Mouse (Mus musculus): ENCODE data around the gene A1cf. TPM values are rescaled to one million over a fixed set of nuclear protein-coding genes. Genes with fewer than 3 reads are reported as not detected.
A peak's percentile ranks its signal among the peaks of the same experiment; 100 is the strongest.

The A1cf gene
- total and polyA plus RNA-seq, 3 experiments = not detected

- dilution Hi-C loops (cut with MboI; ENCODE audit: extremely low pct_ligation_motif_present, extremely low pct_unique_long_range_greater_than_20kb, low sequenced_read_pairs) = no loop called here
Observed at GRCm38 (mm10) chr19:31975882-31976281, 107.3 kb downstream of the A1cf start.

DNA sequence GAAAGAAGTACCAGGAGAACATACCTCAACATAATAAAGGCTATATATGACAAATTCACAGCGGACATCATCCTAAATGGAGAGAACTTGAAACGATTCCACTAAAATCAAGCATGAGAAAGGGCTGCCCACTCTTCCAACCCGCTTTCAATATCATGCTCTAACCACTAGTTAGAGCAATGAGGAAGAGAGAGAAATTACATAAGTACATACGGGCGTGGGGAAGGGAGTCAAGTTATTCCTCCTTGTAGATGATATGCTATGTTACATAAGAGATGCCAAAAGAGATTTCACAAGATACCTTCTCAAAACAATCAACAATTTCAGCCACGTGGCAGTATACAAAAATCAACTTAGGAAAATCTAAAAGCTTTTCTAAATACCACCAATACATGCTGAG is 122.5 kb downstream of the A1cf start:
- TF ChIP-seq SMC3 (IDR thresholded peaks at IDR 0.05; ENCODE audit: low read depth, low read length) (no peak), ZC3H11A (IDR thresholded peaks at IDR 0.05; ENCODE audit: low read depth, low read length) (no peak), RCOR1 (conservative IDR thresholded peaks at IDR 0.05; ENCODE audit: low read depth, low read length) (no peak), TCF12 (IDR thresholded peaks at IDR 0.05; ENCODE audit: low read depth, low read length) (no peak), NELFE (IDR thresholded peaks at IDR 0.05; ENCODE audit: low read depth, low read length) (no peak), EP300 (IDR thresholded peaks at IDR 0.05; ENCODE audit: low read length) (no peak), MAZ (IDR thresholded peaks at IDR 0.05; ENCODE audit: low read depth, low read length) (no peak), USF2 (conservative IDR thresholded peaks at IDR 0.05; ENCODE audit: low read depth, low read length) (no peak), CHD2 (IDR thresholded peaks at IDR 0.05; ENCODE audit: low read length) (no peak), IRF4 (IDR thresholded peaks at IDR 0.05; ENCODE audit: low read depth, low read length) (no peak), JUN (IDR thresholded peaks at IDR 0.05; ENCODE audit: insufficient read depth, low read depth, low read length) (no peak), ZNF384 (IDR thresholded peaks at IDR 0.05; ENCODE audit: low read depth, low read length) (no peak), HCFC1 (IDR thresholded peaks at IDR 0.05; ENCODE audit: low read depth, low read length) (no peak)
- Histone ChIP-seq H3K4me2 (ENCODE audit: insufficient read depth, low read depth, poor library complexity, severe bottlenecking) (no peak overlapping the region), H3K4me1 (ENCODE audit: control insufficient read depth in 1 of 2, insufficient read depth in 2 of 2) (no peaks in the 10 kb centered on the region), H3K9me3 (replicated peaks; ENCODE audit: low read length) (no peaks in the 10 kb centered on the region), H3K9ac (ENCODE audit: insufficient read depth, low read depth) (no peak overlapping the region), H3K27me3 (replicated peaks) (no peaks in the 10 kb centered on the region), H3K36me3 (replicated peaks in 1 of 2; ENCODE audit: control insufficient read depth in 1 of 2, insufficient read depth in 1 of 2, low read length in 1 of 2) (no peaks in the 10 kb centered on the region), H3K79me2 (replicated peaks; ENCODE audit: control insufficient read depth, extremely low read depth, insufficient read depth, poor library complexity, severe bottlenecking) (no peaks in the 10 kb centered on the region), H3K27ac (ENCODE audit: insufficient read depth, low read depth) (no peak overlapping the region), H3K4me3 (replicated peaks in 1 of 3; ENCODE audit: low read depth in 2 of 3, low read length in 2 of 3, poor library complexity in 1 of 3) (no peak overlapping the region)
- DNase-seq (ENCODE audit: extremely low read depth) = no peak
- in situ Hi-C loops (cut with MboI; ENCODE audit: low pct_ligation_motif_present, low pct_unique_long_range_greater_than_20kb, low sequenced_read_pairs) = no loop called here
- dilution Hi-C loops (cut with MboI; ENCODE audit: extremely low pct_ligation_motif_present, extremely low pct_unique_long_range_greater_than_20kb, low sequenced_read_pairs) = no loop called here

More at GRCm38 (mm10) chr19:31975882-31976281, 107.3 kb downstream of the A1cf start:
- in situ Hi-C loops (cut with MboI; ENCODE audit: low pct_ligation_motif_present, low pct_unique_long_range_greater_than_20kb, low sequenced_read_pairs) = no loop called here
- no peaks in the 10 kb centered on the region for H3K9me3 ChIP-seq (replicated peaks; ENCODE audit: low read length)
- no peaks in the 10 kb centered on the region for H3K27me3 ChIP-seq (replicated peaks)
- no peaks in the 10 kb centered on the region for H3K79me2 ChIP-seq (replicated peaks; ENCODE audit: control insufficient read depth, extremely low read depth, insufficient read depth, poor library complexity, severe bottlenecking)
- no peak overlapping the region for H3K4me3 ChIP-seq (replicated peaks in 1 of 3; ENCODE audit: low read depth in 2 of 3, low read length in 2 of 3, poor library complexity in 1 of 3)
- TF ChIP-seq MXI1 (IDR thresholded peaks at IDR 0.05; ENCODE audit: low read depth, low read length) (no peak), ELF1 (IDR thresholded peaks at IDR 0.05; ENCODE audit: low read depth, low read length) (peak; percentile 49; the same call in 1 of the 2 replicates)
- H3K27ac ChIP-seq (ENCODE audit: insufficient read depth, low read depth) = no peak overlapping the region
- peaks cover 0 to 16% of the 10 kb centered on the region in 2 experiments; a peak in 2 of 4 replicates for H3K4me1 ChIP-seq (ENCODE audit: control insufficient read depth in 1 of 2, insufficient read depth in 2 of 2)
- H3K9ac ChIP-seq (ENCODE audit: insufficient read depth, low read depth) = no peak overlapping the region
- H3K36me3 ChIP-seq (replicated peaks in 1 of 2; ENCODE audit: control insufficient read depth in 1 of 2, insufficient read depth in 1 of 2, low read length in 1 of 2) = no peaks in the 10 kb centered on the region
- no peak overlapping the region for H3K4me2 ChIP-seq (ENCODE audit: insufficient read depth, low read depth, poor library complexity, severe bottlenecking)
- DNase-seq (ENCODE audit: extremely low read depth) = no peak

DNA sequence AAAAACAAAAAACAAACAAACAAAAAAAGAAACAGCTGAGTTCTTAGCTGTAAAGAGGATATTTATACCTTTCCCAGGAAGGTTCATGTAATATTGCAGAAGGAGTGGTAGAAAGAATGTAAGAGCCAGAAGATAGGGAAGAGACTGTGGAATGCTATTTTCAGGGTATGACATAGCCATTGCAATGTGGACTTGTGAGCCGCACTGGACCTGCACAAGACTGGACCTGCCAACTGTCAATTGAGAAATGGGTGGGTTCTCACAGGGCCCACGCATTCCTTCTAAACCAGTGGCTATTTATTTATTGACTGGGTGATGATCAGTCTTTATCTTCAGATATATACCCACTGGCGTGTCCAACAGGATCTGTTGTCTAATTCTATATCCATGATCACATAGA is 128.4 kb downstream of the A1cf start:
- Histone ChIP-seq H3K27ac (ENCODE audit: insufficient read depth, low read depth) (no peak overlapping the region), H3K4me1 (ENCODE audit: control insufficient read depth in 1 of 2, insufficient read depth in 2 of 2) (no peaks in the 10 kb centered on the region), H3K9me3 (replicated peaks; ENCODE audit: low read length) (no peaks in the 10 kb centered on the region), H3K9ac (ENCODE audit: insufficient read depth, low read depth) (no peak overlapping the region), H3K4me2 (ENCODE audit: insufficient read depth, low read depth, poor library complexity, severe bottlenecking) (no peak overlapping the region), H3K36me3 (replicated peaks in 1 of 2; ENCODE audit: control insufficient read depth in 1 of 2, insufficient read depth in 1 of 2, low read length in 1 of 2) (no peaks in the 10 kb centered on the region), H3K27me3 (replicated peaks) (no peaks in the 10 kb centered on the region), H3K4me3 (replicated peaks in 1 of 3; ENCODE audit: low read depth in 2 of 3, low read length in 2 of 3, poor library complexity in 1 of 3) (no peak overlapping the region), H3K79me2 (replicated peaks; ENCODE audit: control insufficient read depth, extremely low read depth, insufficient read depth, poor library complexity, severe bottlenecking) (no peaks in the 10 kb centered on the region)
- no peak for DNase-seq (ENCODE audit: extremely low read depth)
- in situ Hi-C loops (cut with MboI; ENCODE audit: low pct_ligation_motif_present, low pct_unique_long_range_greater_than_20kb, low sequenced_read_pairs) (no loop called here), dilution Hi-C loops (cut with MboI; ENCODE audit: extremely low pct_ligation_motif_present, extremely low pct_unique_long_range_greater_than_20kb, low sequenced_read_pairs) (no loop called here)
- TF ChIP-seq KAT2A (IDR thresholded peaks at IDR 0.05; ENCODE audit: insufficient replicate concordance, low read length) (no peak), CTCF (conservative IDR thresholded peaks at IDR 0.05 in 1 of 2, IDR thresholded peaks at IDR 0.05 in 1 of 2; ENCODE audit: low read depth in 2 of 2, low read length in 2 of 2) (no peak), JUN (IDR thresholded peaks at IDR 0.05; ENCODE audit: insufficient read depth, low read depth, low read length) (no peak), RAD21 (IDR thresholded peaks at IDR 0.05; ENCODE audit: low read depth, low read length) (no peak), TBP (conservative IDR thresholded peaks at IDR 0.05; ENCODE audit: low read depth, low read length) (no peak), USF1 (IDR thresholded peaks at IDR 0.05; ENCODE audit: low read depth, low read length) (no peak), ZMIZ1 (IDR thresholded peaks at IDR 0.05; ENCODE audit: low read depth, low read length) (no peak)

All from CH12.LX (cell line).